Mouse (Mus musculus): ENCODE measurements around the gene Golga5. TPM values are rescaled to one million over a fixed set of nuclear protein-coding genes. Genes with fewer than 3 reads are reported as not detected.

Gene Golga5
- total and polyA plus RNA-seq, 3 experiments, result 29.5 to 35.7 (median 35.5) TPM

DNA sequence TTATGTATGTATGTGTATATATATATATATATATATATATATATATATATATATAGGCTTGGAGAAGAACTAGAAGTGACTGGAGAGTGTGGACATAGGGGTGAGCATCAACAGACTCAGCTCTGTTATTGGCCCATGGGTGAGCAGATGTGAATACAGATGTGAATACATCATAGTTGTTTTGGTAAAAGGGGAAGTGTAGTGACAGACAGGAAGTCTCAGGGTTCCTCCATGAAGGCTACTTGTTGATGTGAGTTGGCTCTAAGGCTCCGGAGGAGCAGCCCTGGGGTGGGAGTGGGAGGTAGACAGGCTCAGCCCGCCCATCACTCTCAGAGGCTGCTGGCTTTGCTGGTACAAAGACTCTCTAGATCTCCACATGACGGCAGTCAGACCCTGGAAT lies 55.3 kb downstream of the Golga5 start:
- Histone ChIP-seq H3K27me3 (replicated peaks) (no peaks in the 10 kb centered on the region), H3K4me2 (ENCODE audit: insufficient read depth, low read depth, poor library complexity, severe bottlenecking) (no peak overlapping the region), H3K79me2 (replicated peaks; ENCODE audit: control insufficient read depth, extremely low read depth, insufficient read depth, poor library complexity, severe bottlenecking) (no peaks in the 10 kb centered on the region), H3K36me3 (replicated peaks in 1 of 2; ENCODE audit: control insufficient read depth in 1 of 2, insufficient read depth in 1 of 2, low read length in 1 of 2) (no peaks in the 10 kb centered on the region), H3K27ac (ENCODE audit: insufficient read depth, low read depth) (no peak overlapping the region), H3K4me3 (replicated peaks in 1 of 3; ENCODE audit: low read depth in 2 of 3, low read length in 2 of 3, poor library complexity in 1 of 3) (no peak overlapping the region), H3K9ac (ENCODE audit: insufficient read depth, low read depth) (no peak overlapping the region), H3K9me3 (replicated peaks; ENCODE audit: low read length) (no peaks in the 10 kb centered on the region), H3K4me1 (ENCODE audit: control insufficient read depth in 1 of 2, insufficient read depth in 2 of 2) (peaks cover 3 to 47% of the 10 kb centered on the region in 2 experiments; a peak in 3 of 4 replicates)
- TF ChIP-seq TBP (conservative IDR thresholded peaks at IDR 0.05; ENCODE audit: low read depth, low read length), result no peak
- TF ChIP-seq EP300 (IDR thresholded peaks at IDR 0.05; ENCODE audit: low read length), result no peak
- TF ChIP-seq RAD21 (IDR thresholded peaks at IDR 0.05; ENCODE audit: low read depth, low read length), result no peak
- TF ChIP-seq UBTF (IDR thresholded peaks at IDR 0.05; ENCODE audit: low read depth, low read length), result no peak
- no peak for TF ChIP-seq MEF2A (IDR thresholded peaks at IDR 0.05; ENCODE audit: borderline replicate concordance, low read depth, low read length)
- TF ChIP-seq CHD1 (IDR thresholded peaks at IDR 0.05; ENCODE audit: low read depth, low read length), result no peak
- TF ChIP-seq SIN3A (IDR thresholded peaks at IDR 0.05; ENCODE audit: low read length), result no peak
- TF ChIP-seq BHLHE40 (IDR thresholded peaks at IDR 0.05; ENCODE audit: low read depth, low read length), result no peak
- TF ChIP-seq JUND (conservative IDR thresholded peaks at IDR 0.05; ENCODE audit: low read depth, low read length), result no peak
- TF ChIP-seq MYC (IDR thresholded peaks at IDR 0.05; ENCODE audit: low read depth, low read length), result no peak
- no peak for TF ChIP-seq RCOR1 (conservative IDR thresholded peaks at IDR 0.05; ENCODE audit: low read depth, low read length)
- TF ChIP-seq SMC3 (IDR thresholded peaks at IDR 0.05; ENCODE audit: low read depth, low read length), result no peak
- TF ChIP-seq MAFK (IDR thresholded peaks at IDR 0.05; ENCODE audit: insufficient replicate concordance, low read length), result no peak
- peak; percentile 34 for DNase-seq (ENCODE audit: extremely low read depth)
- dilution Hi-C loops (cut with MboI; ENCODE audit: extremely low pct_ligation_motif_present, extremely low pct_unique_long_range_greater_than_20kb, low sequenced_read_pairs) (no loop called here), in situ Hi-C loops (cut with MboI; ENCODE audit: low pct_ligation_motif_present, low pct_unique_long_range_greater_than_20kb, low sequenced_read_pairs) (no loop called here)

DNA sequence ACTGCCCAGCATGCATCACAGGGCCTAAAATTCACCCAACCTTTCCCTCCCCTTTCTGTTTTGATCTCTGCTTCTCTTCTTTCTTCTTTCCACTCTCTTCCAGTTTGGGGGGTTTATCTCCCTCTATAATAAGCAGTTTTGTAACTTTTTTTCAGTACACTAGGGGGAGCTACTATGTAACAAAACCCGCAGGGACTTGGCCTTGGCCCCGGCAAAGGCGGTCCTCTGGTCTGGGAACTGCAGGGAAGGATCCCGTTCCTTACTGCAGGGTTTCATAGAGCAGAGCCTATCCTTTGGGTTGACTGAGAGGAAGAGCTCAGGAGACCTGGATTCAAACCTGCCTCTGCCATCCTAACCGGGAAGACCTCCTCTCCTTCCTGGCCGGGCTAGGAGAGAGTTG lies 55.8 kb downstream of the Golga5 start:
- dilution Hi-C loops (cut with MboI; ENCODE audit: extremely low pct_ligation_motif_present, extremely low pct_unique_long_range_greater_than_20kb, low sequenced_read_pairs) (no loop called here), in situ Hi-C loops (cut with MboI; ENCODE audit: low pct_ligation_motif_present, low pct_unique_long_range_greater_than_20kb, low sequenced_read_pairs) (loop anchor here (5.0 kb wide), 2 partner anchors 48 to 183 kb away; no protein-coding TSS in a partner anchor)
- peaks cover 3 to 47% of the 10 kb centered on the region in 2 experiments; a peak in 3 of 4 replicates for H3K4me1 ChIP-seq (ENCODE audit: control insufficient read depth in 1 of 2, insufficient read depth in 2 of 2)
- no peaks in the 10 kb centered on the region for H3K9me3 ChIP-seq (replicated peaks; ENCODE audit: low read length)
- no peak overlapping the region for H3K4me3 ChIP-seq (replicated peaks in 1 of 3; ENCODE audit: low read depth in 2 of 3, low read length in 2 of 3, poor library complexity in 1 of 3)
- DNase-seq (ENCODE audit: extremely low read depth), result peak; percentile 49
- TF ChIP-seq MYC (IDR thresholded peaks at IDR 0.05; ENCODE audit: low read depth, low read length) (no peak), ZC3H11A (IDR thresholded peaks at IDR 0.05; ENCODE audit: low read depth, low read length) (peak; percentile 49), JUN (IDR thresholded peaks at IDR 0.05; ENCODE audit: insufficient read depth, low read depth, low read length) (no peak), CTCF (conservative IDR thresholded peaks at IDR 0.05 in 1 of 2, IDR thresholded peaks at IDR 0.05 in 1 of 2; ENCODE audit: low read depth in 2 of 2, low read length in 2 of 2) (peak in 1 of 2 experiments; percentile 82; a peak in 2 of 4 replicates), SMC3 (IDR thresholded peaks at IDR 0.05; ENCODE audit: low read depth, low read length) (peak; percentile 83), RAD21 (IDR thresholded peaks at IDR 0.05; ENCODE audit: low read depth, low read length) (peak; percentile 83)
- H3K79me2 ChIP-seq (replicated peaks; ENCODE audit: control insufficient read depth, extremely low read depth, insufficient read depth, poor library complexity, severe bottlenecking), result no peaks in the 10 kb centered on the region
- no peak overlapping the region for H3K27ac ChIP-seq (ENCODE audit: insufficient read depth, low read depth)
- no peak overlapping the region for H3K4me2 ChIP-seq (ENCODE audit: insufficient read depth, low read depth, poor library complexity, severe bottlenecking)
- no peaks in the 10 kb centered on the region for H3K27me3 ChIP-seq (replicated peaks)
- H3K9ac ChIP-seq (ENCODE audit: insufficient read depth, low read depth), result no peak overlapping the region
- H3K36me3 ChIP-seq (replicated peaks in 1 of 2; ENCODE audit: control insufficient read depth in 1 of 2, insufficient read depth in 1 of 2, low read length in 1 of 2), result no peaks in the 10 kb centered on the region
